Comparison of ENCODE assay signal across 8 mouse cellular contexts in the genomic region with DNA sequence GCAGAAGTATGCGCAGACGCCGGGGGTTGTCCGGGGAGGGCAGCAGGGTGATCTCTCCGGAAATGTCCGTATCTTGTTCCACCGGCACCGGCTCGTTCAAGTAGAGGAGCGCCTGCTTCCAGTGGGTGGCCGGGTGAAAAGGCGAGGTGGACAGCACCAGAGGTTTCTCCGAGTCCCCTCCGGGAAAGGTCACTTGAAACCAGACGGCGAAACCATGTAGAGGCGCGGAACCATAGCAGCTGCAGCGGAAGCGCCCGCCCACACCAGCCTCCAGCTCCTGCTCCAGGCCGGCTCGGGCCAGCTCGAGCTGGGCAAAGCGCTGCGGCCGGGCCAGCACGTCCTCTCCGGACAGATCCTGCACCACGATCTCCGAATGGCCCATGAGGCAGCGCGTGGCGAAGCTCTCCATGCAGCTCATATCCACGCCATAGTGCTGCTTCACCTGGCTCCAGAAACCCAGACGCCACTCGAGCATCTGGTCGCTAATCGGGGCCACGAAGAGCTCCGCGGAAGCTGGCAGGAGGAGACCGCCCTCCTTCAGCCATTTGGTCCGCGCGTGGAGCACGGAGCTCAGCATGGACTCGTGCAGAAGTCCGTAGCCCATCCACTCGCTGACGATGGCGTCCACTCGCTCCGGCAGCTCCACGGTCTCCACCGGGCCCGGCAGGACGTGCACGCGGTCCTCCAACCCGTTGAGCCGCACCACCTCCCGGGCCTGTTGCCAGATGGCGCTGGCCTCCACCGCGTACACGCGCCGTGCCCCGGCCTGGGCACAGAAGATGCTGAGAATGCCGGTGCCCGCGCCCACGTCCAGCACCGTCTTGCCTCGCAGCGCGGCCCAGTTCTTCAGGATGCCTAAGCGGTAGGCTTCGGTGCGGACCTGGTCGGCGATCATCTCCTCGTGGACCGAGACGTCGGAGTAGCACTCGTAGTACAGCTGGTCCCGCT. TPM values are rescaled to one million over a fixed set of nuclear protein-coding genes. Genes with fewer than 3 reads are reported as not detected.
DNase-seq lines count a peak whose midpoint lies in the region; ATAC-seq and TF ChIP-seq lines count a peak whose summit lies in the region.

No protein-coding gene starts in this region.

- H3K4me3 ChIP-seq in embryonic facial prominence, embryonic 13.5 days: peak overlapping the region; percentile 95
- H3K4me3 ChIP-seq in heart, adult 2 months: peak overlapping the region; percentile 89
- H3K4me3 ChIP-seq in limb, embryonic 12.5 days (replicated peaks): peak overlapping the region; percentile 94
- H3K4me3 ChIP-seq in midbrain, embryonic 14.5 days (replicated peaks; ENCODE audit: low read depth, low read length): peak overlapping the region; percentile 96

- no peaks in the 10 kb centered on the region for H3K9me3 ChIP-seq in embryonic facial prominence, embryonic 13.5 days
- H3K9me3 ChIP-seq in limb, embryonic 12.5 days: no peaks in the 10 kb centered on the region
- no peaks in the 10 kb centered on the region for H3K9me3 ChIP-seq in midbrain, embryonic 14.5 days (ENCODE audit: control insufficient read depth, low read length)

- peak overlapping the region; percentile 95 for H3K27ac ChIP-seq in embryonic facial prominence, embryonic 13.5 days
- peak overlapping the region; percentile 93 for H3K27ac ChIP-seq in heart, adult 2 months
- peak overlapping the region; percentile 97 for H3K27ac ChIP-seq in limb, embryonic 12.5 days
- peak overlapping the region; percentile 97 for H3K27ac ChIP-seq in midbrain, embryonic 14.5 days (replicated peaks; ENCODE audit: low read depth, low read length)

- H3K4me2 ChIP-seq in embryonic facial prominence, embryonic 13.5 days: peak overlapping the region; percentile 77
- H3K4me2 ChIP-seq in limb, embryonic 12.5 days: peak overlapping the region; percentile 83
- H3K4me2 ChIP-seq in midbrain, embryonic 14.5 days (ENCODE audit: low read length): peak overlapping the region; percentile 59

- WGBS in embryonic facial prominence, embryonic 13.5 days: 0% methylated on average over 89 of the region's 89 CpGs
- WGBS in heart, adult 2 months: under 1% methylated on average over 89 of the region's 89 CpGs
- WGBS in limb, embryonic 12.5 days: under 1% methylated on average over 89 of the region's 89 CpGs
- WGBS in midbrain, embryonic 14.5 days: under 1% methylated on average over 89 of the region's 89 CpGs

- peaks cover 19% of the 10 kb centered on the region for H3K36me3 ChIP-seq in embryonic facial prominence, embryonic 13.5 days
- peaks cover 9% of the 10 kb centered on the region for H3K36me3 ChIP-seq in heart, adult 2 months (ENCODE audit: control insufficient read depth, insufficient read depth, low read length)
- H3K36me3 ChIP-seq in limb, embryonic 12.5 days: peaks cover 24% of the 10 kb centered on the region
- H3K36me3 ChIP-seq in midbrain, embryonic 14.5 days (ENCODE audit: control insufficient read depth, insufficient read depth, low read length): peaks cover 17% of the 10 kb centered on the region

- DNase-seq in 3T3-L1 (ENCODE audit: low read depth, low spot score): peak; percentile 79
- peak; percentile 83 to 86 for DNase-seq in adrenal gland, postnatal 36 days
- peak; percentile 83 to 84 for DNase-seq in heart, adult 2 months
- DNase-seq in kidney, adult 8-10 months: peak; percentile 62 to 73
- peak; percentile 82 for DNase-seq in midbrain, embryonic 14.5 days
- DNase-seq in spleen, adult 18-20 months: peak; percentile 38 to 62

- H3K4me1 ChIP-seq in embryonic facial prominence, embryonic 13.5 days: peaks cover 8% of the 10 kb centered on the region
- no peaks in the 10 kb centered on the region for H3K4me1 ChIP-seq in heart, adult 2 months (ENCODE audit: control insufficient read depth, insufficient read depth, low read length)
- H3K4me1 ChIP-seq in limb, embryonic 12.5 days (replicated peaks): peaks cover 3% of the 10 kb centered on the region; the same call in 1 of the 2 replicates
- H3K4me1 ChIP-seq in midbrain, embryonic 14.5 days (ENCODE audit: control insufficient read depth, insufficient read depth, low read length): peaks cover 26% of the 10 kb centered on the region

- H3K9ac ChIP-seq in embryonic facial prominence, embryonic 13.5 days: peak overlapping the region; percentile 97
- peak overlapping the region; percentile 96 for H3K9ac ChIP-seq in heart, adult 2 months (ENCODE audit: low read depth, low read length)
- H3K9ac ChIP-seq in limb, embryonic 12.5 days (replicated peaks): peak overlapping the region; percentile 98
- H3K9ac ChIP-seq in midbrain, embryonic 14.5 days (replicated peaks; ENCODE audit: low read length): peak overlapping the region; percentile 97

- peak; percentile 78 for ATAC-seq in embryonic facial prominence, embryonic 13.5 days (ENCODE audit: insufficient number of reproducible peaks, insufficient read depth, low FRiP score, low TSS enrichment, low read depth)
- peak; percentile 86 for ATAC-seq in limb, embryonic 12.5 days (ENCODE audit: insufficient number of reproducible peaks, insufficient read depth, low FRiP score, low TSS enrichment, low read depth)
- peak; percentile 82 for ATAC-seq in midbrain, embryonic 14.5 days (ENCODE audit: low FRiP score, low TSS enrichment)

- H3K79me2 ChIP-seq in heart, adult 2 months (replicated peaks; ENCODE audit: control insufficient read depth, insufficient read depth, low read length): no peaks in the 10 kb centered on the region

- TF ChIP-seq EP300 in heart, adult 2 months (IDR thresholded peaks at IDR 0.05; ENCODE audit: insufficient read depth, low read depth, low read length): no peak

- no peaks in the 10 kb centered on the region for H3K27me3 ChIP-seq in embryonic facial prominence, embryonic 13.5 days
- no peaks in the 10 kb centered on the region for H3K27me3 ChIP-seq in heart, adult 2 months (ENCODE audit: control insufficient read depth, insufficient read depth, low read length)
- no peaks in the 10 kb centered on the region for H3K27me3 ChIP-seq in limb, embryonic 12.5 days
- no peaks in the 10 kb centered on the region for H3K27me3 ChIP-seq in midbrain, embryonic 14.5 days (ENCODE audit: control insufficient read depth, insufficient read depth, low read length)

- TF ChIP-seq CTCF in heart, adult 2 months (IDR thresholded peaks at IDR 0.05): no peak

- intact Hi-C loops in heart, adult 2 months (cut with DNase I): no loop called here

- no peak for TF ChIP-seq POLR2A in heart, adult 2 months (IDR thresholded peaks at IDR 0.05; ENCODE audit: insufficient read depth, low read depth, low read length)

RNA-seq across cellular contexts. Expression of a gene that starts 0.6 kb away (rescaled TPM):
- 10 to 100 TPM; 11.5 to 12.6 TPM for total RNA-seq in adrenal gland, postnatal 36 days (2021)
- polyA plus RNA-seq in embryonic facial prominence, embryonic 13.5 days (2015; fragmentation: Nextera tagmentation; extraction: Ambion mirVana): 25.9 and 26.1 TPM in 2 replicates
- total RNA-seq in heart, adult 2 months (2021): 1 to 10 TPM; 3.0 to 3.6 TPM
- polyA plus RNA-seq in heart, adult 2 months (2012; rRNA removed): 2.6 and 3.1 TPM in 2 replicates
- 34.2 and 37.8 TPM in 2 replicates for polyA plus RNA-seq in limb, embryonic 12.5 days (2016; fragmentation: Nextera tagmentation; extraction: Ambion mirVana)
- polyA plus RNA-seq in midbrain, embryonic 14.5 days (2014; fragmentation: Nextera tagmentation; extraction: Ambion mirVana): 24.5 and 29.2 TPM in 2 replicates

Comparison
In these comparisons a context has a peak if more than half of its experiments do, and no peak if none do; other contexts are left out.
1. Peak in every context shown above with its lines: DNase-seq, ATAC-seq, H3K4me3 ChIP-seq and H3K27ac ChIP-seq.